Mouse (Mus musculus) midbrain, embryonic 11.5 days (tissue): ENCODE results near the gene Apom. TPM values are rescaled to one million over a fixed set of nuclear protein-coding genes. Genes with fewer than 3 reads are reported as not detected.
A peak's percentile ranks its signal among the peaks of the same experiment; 100 is the strongest.

Source experiments
- ATAC-seq: fragments of 200-750 bp; cut with Nextera tagmentation; 2 replicates; pipeline ENCODE4 v1.8.0; 2017; ENCODE audit warnings: moderate TSS enrichment, moderate library complexity; ENCODE audit not compliant: low FRiP score
- DNase-seq: peaks from one replicate; pipeline ENCODE4 v3.0.0; 2015; ENCODE audit warnings: low spot score; ENCODE audit errors: missing footprints
- H3K27ac ChIP-seq: fragments of 300-500 bp; sonication (generic); 2 replicates; pipeline ENCODE4 v1.5.1; 2014; ENCODE audit warnings: low read depth, low read length
- H3K27me3 ChIP-seq: fragments of 300-500 bp; sonication (generic); 2 replicates; pipeline ENCODE4 v1.6.1; 2014; ENCODE audit warnings: mild to moderate bottlenecking, low read length, moderate library complexity, mixed read lengths; ENCODE audit not compliant: control insufficient read depth, insufficient read depth
- H3K36me3 ChIP-seq: fragments of 300-500 bp; sonication (generic); 2 replicates; pipeline ENCODE4 v1.6.1; 2014; ENCODE audit warnings: mild to moderate bottlenecking, low read length, moderate library complexity, mixed read lengths; ENCODE audit not compliant: control insufficient read depth, insufficient read depth
- H3K4me1 ChIP-seq: fragments of 300-500 bp; sonication (generic); 2 replicates; pipeline ENCODE4 v1.6.1; 2014; ENCODE audit warnings: low read length; ENCODE audit not compliant: control insufficient read depth, insufficient read depth
- H3K4me2 ChIP-seq: fragments of 300-500 bp; sonication (generic); 2 replicates; pipeline ENCODE4 v1.6.1; 2014; ENCODE audit warnings: mild to moderate bottlenecking, moderate library complexity
- H3K4me3 ChIP-seq: fragments of 300-500 bp; sonication (generic); 2 replicates; pipeline ENCODE4 v1.5.1; 2014; ENCODE audit warnings: low read depth, low read length
- H3K9ac ChIP-seq: fragments of 300-500 bp; sonication (generic); 2 replicates; pipeline ENCODE4 v1.6.1; 2014; ENCODE audit warnings: low read length
- H3K9me3 ChIP-seq: fragments of 300-500 bp; sonication (generic); 2 replicates; pipeline ENCODE4 v1.6.1; 2016; ENCODE audit warnings: low read length; ENCODE audit not compliant: control insufficient read depth
- WGBS: fragments of 180-500 bp; shearing (Covaris S2); extraction: QIAGEN DNeasy Blood & Tissue Kit; methylation state at CpG from one replicate; pipeline ENCODE4 v1.1.7; 2014; 5-methylcytosine and 5-hydroxymethylcytosine counted together
- polyA plus RNA-seq: library from polyadenylated mRNA; unstranded; fragments of >200 nt; fragmentation: Nextera tagmentation; extraction: Ambion mirVana; gene quantifications from 2 replicates; pipeline ENCODE4 v1.2.1, GENCODE M21; 2014

Apom gene
- polyA plus RNA-seq, 1 experiment from 2014 or later: 0.45 TPM

DNA sequence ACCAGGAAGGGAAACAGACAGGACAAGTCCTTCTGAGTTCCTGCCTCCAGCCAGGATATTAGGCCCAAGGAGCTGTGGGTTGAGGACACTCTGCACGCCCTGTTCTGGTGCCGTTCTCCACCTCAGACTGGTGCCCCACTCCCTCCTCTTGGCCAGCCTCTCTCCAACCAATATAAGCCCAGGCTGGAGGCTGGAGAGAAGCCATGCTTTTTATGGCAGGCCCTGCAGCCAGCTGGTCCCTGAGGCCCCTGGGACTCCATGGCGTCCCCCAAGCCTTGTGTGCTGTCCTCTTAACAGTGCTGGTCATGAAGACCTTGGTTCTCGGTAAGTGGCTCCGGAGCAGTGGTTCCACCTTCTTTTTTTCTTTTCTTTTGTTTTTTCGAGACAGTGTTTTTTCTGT is 23.8 kb downstream of the Apom start, which contains the start of gene Ly6g5c:
Gene Ly6g5c, plus strand, starts transcription at position 183 of the 400 bp plus-strand sequence.
- H3K9me3 ChIP-seq: no peaks in the 10 kb centered on the region

GRCm38 (mm10) chr17:35106522-35106921 is 25.3 kb downstream of the Apom start:
- no peaks in the 10 kb centered on the region for H3K27me3 ChIP-seq
- H3K9me3 ChIP-seq: no peaks in the 10 kb centered on the region
- DNase-seq (no peak), ATAC-seq (no peak)
- H3K4me3 ChIP-seq: no peak overlapping the region
- peaks cover 8% of the 10 kb centered on the region for H3K4me1 ChIP-seq
- peak overlapping the region; percentile 65 for H3K9ac ChIP-seq
- no peak overlapping the region for H3K27ac ChIP-seq
- H3K36me3 ChIP-seq: peaks cover under 1% of the 10 kb centered on the region; the same call in 1 of the 2 replicates
- H3K4me2 ChIP-seq: peak overlapping the region; percentile 39
- 69% methylated on average over 3 of the region's 3 CpGs for WGBS

More for the DNA sequence above, 23.8 kb downstream of the Apom start, which contains the start of gene Ly6g5c:
- WGBS: 89% methylated on average over 6 of the region's 6 CpGs
- H3K4me3 ChIP-seq: no peak within 1 kb of the TSS
- H3K4me1 ChIP-seq: peaks cover 8% of the 10 kb centered on the region
- no peak within 1 kb of the TSS for H3K27ac ChIP-seq
- ATAC-seq (no peak), DNase-seq (no peak)
- H3K4me2 ChIP-seq: no peak within 1 kb of the TSS
- no peak within 1 kb of the TSS for H3K9ac ChIP-seq
- no peaks in the 10 kb centered on the region for H3K27me3 ChIP-seq
- no peaks in the 10 kb centered on the region for H3K36me3 ChIP-seq

- Histone ChIP-seq H3K9ac (peak overlapping the region; percentile 65), H3K27ac (no peak overlapping the region), H3K27me3 (no peaks in the 10 kb centered on the region), H3K36me3 (peaks cover 4% of the 10 kb centered on the region; the same call in 1 of the 2 replicates), H3K4me2 (peak overlapping the region; percentile 39), H3K4me1 (peaks cover 8% of the 10 kb centered on the region), H3K4me3 (no peak overlapping the region), H3K9me3 (no peaks in the 10 kb centered on the region)
- DNase-seq (peak; percentile 89), ATAC-seq (peak; percentile 50)
- 22% methylated on average over 13 of the region's 13 CpGs for WGBS
Observed at GRCm38 (mm10) chr17:35105740-35106389, 26.0 kb downstream of the Apom start.

GRCm38 (mm10) chr17:35104754-35105153 is 27.1 kb downstream of the Apom start:
- H3K9me3 ChIP-seq: no peaks in the 10 kb centered on the region
- H3K4me2 ChIP-seq: no peak overlapping the region
- no peak for ATAC-seq
- no peak overlapping the region for H3K27ac ChIP-seq
- peaks cover 8% of the 10 kb centered on the region for H3K4me1 ChIP-seq
- WGBS: 81% methylated on average over 6 of the region's 6 CpGs
- no peak for DNase-seq
- H3K36me3 ChIP-seq: peaks cover 4% of the 10 kb centered on the region
- H3K4me3 ChIP-seq: no peak overlapping the region
- no peak overlapping the region for H3K9ac ChIP-seq
- no peaks in the 10 kb centered on the region for H3K27me3 ChIP-seq

DNA sequence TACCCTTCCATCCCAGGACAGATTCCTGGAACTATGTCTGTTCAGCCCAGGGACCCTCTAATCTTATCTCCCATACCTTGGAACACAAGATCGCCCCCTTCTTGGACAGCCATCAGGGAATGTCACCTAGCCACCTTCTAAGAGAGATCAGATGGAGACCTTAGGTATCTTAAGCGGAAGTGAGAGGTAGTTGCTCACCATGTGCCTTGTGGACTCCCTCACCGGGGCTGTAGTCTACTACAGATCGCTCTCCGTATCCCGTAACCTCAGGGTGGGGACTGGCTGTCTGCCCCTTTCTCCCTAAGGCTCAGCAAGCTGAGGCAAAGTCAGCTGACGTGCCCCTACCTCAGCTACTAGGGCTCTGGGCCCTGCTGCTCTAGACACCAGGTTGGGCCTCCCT is 27.8 kb downstream of the Apom start:
- Histone ChIP-seq H3K4me1 (peaks cover 8% of the 10 kb centered on the region), H3K4me3 (no peak overlapping the region), H3K36me3 (peaks cover 4% of the 10 kb centered on the region), H3K27me3 (no peaks in the 10 kb centered on the region), H3K9me3 (no peaks in the 10 kb centered on the region), H3K9ac (no peak overlapping the region), H3K27ac (no peak overlapping the region), H3K4me2 (no peak overlapping the region)
- 95% methylated on average over 7 of the region's 7 CpGs for WGBS
- DNase-seq: no peak
- ATAC-seq: no peak

DNA sequence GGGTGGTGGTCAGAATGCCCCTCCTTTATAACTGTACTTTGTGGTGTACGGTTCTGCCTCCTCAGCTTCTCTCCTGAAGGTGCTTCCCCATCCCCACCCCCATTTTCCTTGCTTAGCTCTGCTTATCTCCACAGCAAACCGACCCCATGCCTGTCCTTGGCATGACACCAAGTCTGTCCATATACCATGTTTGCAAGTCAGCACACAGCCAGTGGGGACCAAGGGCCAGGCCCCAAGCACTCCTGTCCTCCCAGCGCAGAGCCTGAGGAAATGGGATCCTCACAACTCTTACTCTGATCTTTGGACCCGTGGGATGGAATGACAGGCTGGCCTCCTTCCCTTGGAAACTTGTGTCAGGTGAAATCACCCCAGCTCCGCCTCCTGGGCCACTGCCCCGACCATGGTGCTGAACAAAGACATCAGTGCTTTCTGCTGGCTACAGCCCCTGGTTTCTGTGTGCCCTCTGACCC is 28.6 kb downstream of the Apom start:
- Histone ChIP-seq H3K36me3 (peaks cover 4% of the 10 kb centered on the region), H3K27ac (no peak overlapping the region), H3K4me3 (no peak overlapping the region), H3K4me2 (no peak overlapping the region), H3K27me3 (no peaks in the 10 kb centered on the region), H3K9ac (no peak overlapping the region), H3K4me1 (peaks cover 8% of the 10 kb centered on the region), H3K9me3 (no peaks in the 10 kb centered on the region)
- 66% methylated on average over 6 of the region's 6 CpGs for WGBS
- DNase-seq (no peak), ATAC-seq (no peak)

DNA sequence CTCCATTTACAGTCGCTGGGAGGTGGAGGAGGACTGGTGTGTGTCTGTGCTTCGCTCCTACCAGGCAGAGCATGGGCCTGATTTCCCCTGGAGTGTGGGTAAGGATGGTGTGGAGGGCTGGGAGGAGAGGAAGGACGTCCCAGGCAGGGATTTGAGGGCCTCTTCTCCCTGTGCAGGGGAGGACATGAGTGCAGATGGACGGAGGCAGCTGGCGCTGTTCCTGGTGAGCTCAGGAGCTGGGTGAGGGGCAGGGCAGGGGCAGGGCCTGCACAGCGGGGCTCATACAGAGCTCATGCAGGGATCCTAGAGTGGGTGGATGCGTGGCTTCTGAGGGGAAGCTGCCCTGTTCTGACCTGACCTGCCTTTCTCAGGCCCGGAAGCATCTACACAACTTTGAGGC is 29.6 kb downstream of the Apom start:
- Histone ChIP-seq H3K4me3 (no peak overlapping the region), H3K27me3 (no peaks in the 10 kb centered on the region), H3K27ac (no peak overlapping the region), H3K4me2 (no peak overlapping the region), H3K36me3 (peaks cover 6% of the 10 kb centered on the region), H3K9ac (no peak overlapping the region), H3K4me1 (peaks cover 8% of the 10 kb centered on the region), H3K9me3 (no peaks in the 10 kb centered on the region)
- DNase-seq (no peak), ATAC-seq (no peak)
- WGBS: 76% methylated on average over 8 of the region's 8 CpGs

GRCm38 (mm10) chr17:35101161-35101560 is 30.7 kb downstream of the Apom start:
- peaks cover 8% of the 10 kb centered on the region for H3K36me3 ChIP-seq
- no peaks in the 10 kb centered on the region for H3K27me3 ChIP-seq
- no peak overlapping the region for H3K9ac ChIP-seq
- ATAC-seq: no peak
- no peak overlapping the region for H3K27ac ChIP-seq
- no peak for DNase-seq
- H3K9me3 ChIP-seq: no peaks in the 10 kb centered on the region
- no peak overlapping the region for H3K4me3 ChIP-seq
- H3K4me1 ChIP-seq: peaks cover 5% of the 10 kb centered on the region
- WGBS: 89% methylated on average over 11 of the region's 11 CpGs
- no peak overlapping the region for H3K4me2 ChIP-seq

DNA sequence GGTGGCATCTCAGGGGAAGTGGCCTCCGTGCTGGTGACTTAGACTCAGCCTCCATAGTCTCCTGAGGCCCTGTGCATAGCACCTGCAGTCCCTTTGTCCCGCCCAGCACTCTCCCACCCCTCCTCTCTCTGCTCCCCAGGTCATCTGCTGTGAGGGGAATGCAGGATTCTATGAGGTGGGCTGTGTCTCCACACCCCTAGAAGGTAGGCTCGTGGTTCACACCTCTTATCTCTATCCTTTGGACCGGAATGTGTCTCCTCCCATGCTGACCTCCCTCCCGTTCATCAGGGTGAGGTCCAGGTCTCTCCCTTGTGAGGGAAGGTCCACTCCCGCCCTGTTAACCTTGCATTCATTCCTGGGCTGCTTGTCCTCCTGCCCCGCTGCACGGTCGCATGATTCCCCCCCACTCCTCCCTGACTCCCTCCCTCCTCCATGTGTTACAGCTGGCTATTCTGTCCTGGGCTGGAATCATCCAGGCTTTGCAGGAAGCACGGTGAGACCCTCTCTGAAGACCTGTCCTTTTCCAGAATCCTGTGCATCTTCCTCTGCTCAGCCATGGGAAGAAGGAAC is 31.6 kb downstream of the Apom start:
- no peak for DNase-seq
- Histone ChIP-seq H3K27ac (no peak overlapping the region), H3K27me3 (no peaks in the 10 kb centered on the region), H3K9ac (no peak overlapping the region), H3K9me3 (no peaks in the 10 kb centered on the region), H3K4me1 (no peaks in the 10 kb centered on the region), H3K4me2 (no peak overlapping the region), H3K36me3 (peaks cover 8% of the 10 kb centered on the region), H3K4me3 (no peak overlapping the region)
- no peak for ATAC-seq
- WGBS: 77% methylated on average over 10 of the region's 10 CpGs
